Mouse (Mus musculus): ENCODE data around the gene Mfsd1. TPM values are rescaled to one million over a fixed set of nuclear protein-coding genes. Genes with fewer than 3 reads are reported as not detected.

Gene Mfsd1
- polyA plus RNA-seq, 1 experiment, result 57.7 TPM

DNA sequence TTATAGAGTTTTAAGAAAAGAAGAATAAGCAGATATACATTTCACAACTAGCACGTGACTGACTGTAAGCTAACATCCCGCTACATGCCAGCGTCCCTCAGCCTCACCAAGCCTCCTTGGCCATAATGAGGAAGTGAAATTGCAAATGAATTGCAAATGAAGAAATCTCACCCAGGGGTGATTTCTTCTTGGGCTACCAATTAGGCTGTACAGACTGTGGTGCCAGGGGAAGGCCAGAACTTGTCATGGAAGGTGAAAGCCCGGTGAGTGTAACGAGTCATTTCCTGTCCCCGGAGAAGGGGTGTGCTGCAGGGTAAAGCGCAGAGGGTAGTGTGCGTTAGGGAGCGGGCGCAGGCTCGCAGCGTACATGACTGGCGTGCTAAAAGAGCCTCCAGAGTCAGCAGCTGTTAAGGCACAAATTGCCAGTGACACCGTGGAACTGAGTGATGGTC is 25.3 kb upstream of the Mfsd1 start:
- no peak overlapping the region for H3K9ac ChIP-seq (ENCODE audit: low read depth, poor library complexity, severe bottlenecking)
- no peaks in the 10 kb centered on the region for H3K36me3 ChIP-seq (ENCODE audit: control insufficient read depth, insufficient read depth, low read length, poor library complexity, severe bottlenecking)
- H3K4me1 ChIP-seq (ENCODE audit: control insufficient read depth, insufficient read depth, low read length), result no peaks in the 10 kb centered on the region
- H3K27me3 ChIP-seq (ENCODE audit: control insufficient read depth, insufficient read depth, low read length, poor library complexity, severe bottlenecking), result no peaks in the 10 kb centered on the region
- H3K4me3 ChIP-seq (ENCODE audit: low read depth, low read length), result no peak overlapping the region
- H3K27ac ChIP-seq (ENCODE audit: insufficient read depth, low read length), result no peak overlapping the region
- H3K9me3 ChIP-seq (replicated peaks; ENCODE audit: control insufficient read depth, insufficient read depth, low read length, poor library complexity, severe bottlenecking), result no peaks in the 10 kb centered on the region
- TF ChIP-seq CTCF (IDR thresholded peaks at IDR 0.05; ENCODE audit: low read depth, low read length), result no peak
- no peak for TF ChIP-seq EP300 (IDR thresholded peaks at IDR 0.05; ENCODE audit: insufficient read depth, low read depth, low read length)
- TF ChIP-seq POLR2A (IDR thresholded peaks at IDR 0.05; ENCODE audit: insufficient read depth, low read length), result no peak

- Histone ChIP-seq H3K9ac (ENCODE audit: low read depth, poor library complexity, severe bottlenecking) (no peak overlapping the region), H3K4me3 (ENCODE audit: low read depth, low read length) (0 out of 2 replicates have a peak overlapping the region, but pooled peaks have one; percentile 9), H3K27ac (ENCODE audit: insufficient read depth, low read length) (no peak overlapping the region), H3K9me3 (replicated peaks; ENCODE audit: control insufficient read depth, insufficient read depth, low read length, poor library complexity, severe bottlenecking) (no peaks in the 10 kb centered on the region), H3K4me1 (ENCODE audit: control insufficient read depth, insufficient read depth, low read length) (no peaks in the 10 kb centered on the region), H3K27me3 (ENCODE audit: control insufficient read depth, insufficient read depth, low read length, poor library complexity, severe bottlenecking) (no peaks in the 10 kb centered on the region), H3K36me3 (ENCODE audit: control insufficient read depth, insufficient read depth, low read length, poor library complexity, severe bottlenecking) (no peaks in the 10 kb centered on the region)
- no peak for TF ChIP-seq POLR2A (IDR thresholded peaks at IDR 0.05; ENCODE audit: insufficient read depth, low read length)
- TF ChIP-seq EP300 (IDR thresholded peaks at IDR 0.05; ENCODE audit: insufficient read depth, low read depth, low read length), result no peak
Measured at GRCm38 (mm10) chr3:67557718-67558354, 24.7 kb upstream of the Mfsd1 start.

GRCm38 (mm10) chr3:67564731-67565357 is 17.7 kb upstream of the Mfsd1 start:
- Histone ChIP-seq H3K36me3 (ENCODE audit: control insufficient read depth, insufficient read depth, low read length, poor library complexity, severe bottlenecking) (no peaks in the 10 kb centered on the region), H3K4me3 (ENCODE audit: low read depth, low read length) (no peak overlapping the region), H3K9ac (ENCODE audit: low read depth, poor library complexity, severe bottlenecking) (no peak overlapping the region), H3K4me1 (ENCODE audit: control insufficient read depth, insufficient read depth, low read length) (no peaks in the 10 kb centered on the region), H3K27ac (ENCODE audit: insufficient read depth, low read length) (no peak overlapping the region), H3K9me3 (replicated peaks; ENCODE audit: control insufficient read depth, insufficient read depth, low read length, poor library complexity, severe bottlenecking) (no peaks in the 10 kb centered on the region), H3K27me3 (ENCODE audit: control insufficient read depth, insufficient read depth, low read length, poor library complexity, severe bottlenecking) (no peaks in the 10 kb centered on the region; the same call in 1 of the 2 replicates)
- no peak for TF ChIP-seq POLR2A (IDR thresholded peaks at IDR 0.05; ENCODE audit: insufficient read depth, low read length)
- TF ChIP-seq EP300 (IDR thresholded peaks at IDR 0.05; ENCODE audit: insufficient read depth, low read depth, low read length), result no peak
- TF ChIP-seq CTCF (IDR thresholded peaks at IDR 0.05; ENCODE audit: low read depth, low read length), result no peak

GRCm38 (mm10) chr3:67565540-67566227 is 16.9 kb upstream of the Mfsd1 start:
- no peak overlapping the region for H3K4me3 ChIP-seq (ENCODE audit: low read depth, low read length)
- H3K27me3 ChIP-seq (ENCODE audit: control insufficient read depth, insufficient read depth, low read length, poor library complexity, severe bottlenecking), result no peaks in the 10 kb centered on the region; the same call in 1 of the 2 replicates
- H3K4me1 ChIP-seq (ENCODE audit: control insufficient read depth, insufficient read depth, low read length), result no peaks in the 10 kb centered on the region
- no peak overlapping the region for H3K27ac ChIP-seq (ENCODE audit: insufficient read depth, low read length)
- no peak overlapping the region for H3K9ac ChIP-seq (ENCODE audit: low read depth, poor library complexity, severe bottlenecking)
- H3K36me3 ChIP-seq (ENCODE audit: control insufficient read depth, insufficient read depth, low read length, poor library complexity, severe bottlenecking), result no peaks in the 10 kb centered on the region
- H3K9me3 ChIP-seq (replicated peaks; ENCODE audit: control insufficient read depth, insufficient read depth, low read length, poor library complexity, severe bottlenecking), result no peaks in the 10 kb centered on the region
- TF ChIP-seq EP300 (IDR thresholded peaks at IDR 0.05; ENCODE audit: insufficient read depth, low read depth, low read length) (no peak), POLR2A (IDR thresholded peaks at IDR 0.05; ENCODE audit: insufficient read depth, low read length) (no peak), CTCF (IDR thresholded peaks at IDR 0.05; ENCODE audit: low read depth, low read length) (no peak)

GRCm38 (mm10) chr3:67568015-67568618 is 14.4 kb upstream of the Mfsd1 start:
- no peaks in the 10 kb centered on the region; the same call in 1 of the 2 replicates for H3K27me3 ChIP-seq (ENCODE audit: control insufficient read depth, insufficient read depth, low read length, poor library complexity, severe bottlenecking)
- no peak overlapping the region for H3K27ac ChIP-seq (ENCODE audit: insufficient read depth, low read length)
- H3K9ac ChIP-seq (ENCODE audit: low read depth, poor library complexity, severe bottlenecking), result no peak overlapping the region
- no peak overlapping the region for H3K4me3 ChIP-seq (ENCODE audit: low read depth, low read length)
- H3K36me3 ChIP-seq (ENCODE audit: control insufficient read depth, insufficient read depth, low read length, poor library complexity, severe bottlenecking), result no peaks in the 10 kb centered on the region
- H3K4me1 ChIP-seq (ENCODE audit: control insufficient read depth, insufficient read depth, low read length), result no peaks in the 10 kb centered on the region
- H3K9me3 ChIP-seq (replicated peaks; ENCODE audit: control insufficient read depth, insufficient read depth, low read length, poor library complexity, severe bottlenecking), result no peaks in the 10 kb centered on the region
- no peak for TF ChIP-seq POLR2A (IDR thresholded peaks at IDR 0.05; ENCODE audit: insufficient read depth, low read length)
- no peak for TF ChIP-seq EP300 (IDR thresholded peaks at IDR 0.05; ENCODE audit: insufficient read depth, low read depth, low read length)
- TF ChIP-seq CTCF (IDR thresholded peaks at IDR 0.05; ENCODE audit: low read depth, low read length), result peak; percentile 83

Data from ES-Bruce4 (cell line).